Mouse (Mus musculus) MEL (cell line): ENCODE measurements around the gene Rad50. TPM values are rescaled to one million over a fixed set of nuclear protein-coding genes. Genes with fewer than 3 reads are reported as not detected.

Source experiments
- DNase-seq: peaks from one replicate; pipeline ENCODE4 v3.0.0; 2011; ENCODE audit warnings: low read depth, low spot score
- H3K27ac ChIP-seq: 2 replicates; pipeline ENCODE4 v1.5.1; 2012; ENCODE audit warnings: low read depth, mild to moderate bottlenecking, control low read depth, low read length, moderate library complexity; ENCODE audit not compliant: control insufficient read depth
- H3K27me3 ChIP-seq, 2 experiments: fragments of 150-350 bp in 1 of 2; sonication (generic) in 1 of 2; 2 replicates each; pipeline ENCODE4 v1.6.1; 2012; ENCODE audit warnings: low read length in 2 of 2, mild to moderate bottlenecking in 2 of 2, improper control_type of control experiment in 1 of 2, moderate library complexity in 1 of 2; ENCODE audit not compliant: insufficient read depth in 2 of 2, control insufficient read depth in 1 of 2
- H3K36me3 ChIP-seq, 2 experiments: 2 replicates each; pipeline ENCODE4 v1.6.1; 2012 to 2014; ENCODE audit warnings: low read length in 2 of 2, improper control_type of control experiment in 1 of 2, inconsistent platforms in 1 of 2, mild to moderate bottlenecking in 1 of 2; ENCODE audit not compliant: insufficient read depth in 2 of 2, control insufficient read depth in 1 of 2
- H3K4me1 ChIP-seq, 2 experiments: fragments of 150-350 bp in 1 of 2; sonication (generic) in 1 of 2; 2 replicates each; pipeline ENCODE4 v1.6.1; 2012; ENCODE audit warnings: low read length in 2 of 2, improper control_type of control experiment in 1 of 2, mild to moderate bottlenecking in 1 of 2; ENCODE audit not compliant: insufficient read depth in 2 of 2, control insufficient read depth in 1 of 2
- H3K4me3 ChIP-seq, 2 experiments: fragments of 150-350 bp in 1 of 2; sonication (generic) in 1 of 2; 2 replicates each; pipeline ENCODE4 v1.5.1; 2012; ENCODE audit warnings: low read depth in 2 of 2, low read length in 2 of 2, mild to moderate bottlenecking in 2 of 2, moderate library complexity in 2 of 2, control low read depth in 1 of 2, improper control_type of control experiment in 1 of 2; ENCODE audit not compliant: control insufficient read depth in 1 of 2, insufficient read depth in 1 of 2
- H3K79me2 ChIP-seq: 2 replicates; pipeline ENCODE4 v1.6.1; 2012; ENCODE audit warnings: mild to moderate bottlenecking, low read length, moderate library complexity; ENCODE audit not compliant: control insufficient read depth, poor library complexity, insufficient read depth
- H3K9ac ChIP-seq: 2 replicates; pipeline ENCODE4 v1.6.1; 2012; ENCODE audit warnings: low read depth, mild to moderate bottlenecking, control low read depth, low read length, moderate library complexity; ENCODE audit not compliant: control insufficient read depth, poor library complexity, severe bottlenecking
- H3K9me3 ChIP-seq: fragments of 150-350 bp; sonication (generic); replicated peaks from 2 replicates; pipeline ENCODE4 v1.6.1; 2012; ENCODE audit warnings: mild to moderate bottlenecking, low read length, improper control_type of control experiment, moderate library complexity; ENCODE audit not compliant: insufficient read depth
- CHD1 ChIP-seq: IDR thresholded peaks from 2 replicates; pipeline ENCODE4 v1.6.1; 2012; ENCODE audit warnings: low read depth, mild to moderate bottlenecking, inconsistent platforms, low read length, improper control_type of control experiment
- CHD2 ChIP-seq: IDR thresholded peaks from 2 replicates; pipeline ENCODE4 v1.6.1; 2011; ENCODE audit warnings: low read length, improper control_type of control experiment
- E2F4 ChIP-seq: IDR thresholded peaks from 2 replicates; pipeline ENCODE4 v1.6.1; 2011; ENCODE audit warnings: low read depth, low read length, improper control_type of control experiment, borderline replicate concordance
- EP300 ChIP-seq, 2 experiments: IDR thresholded peaks; 2 replicates each; pipeline ENCODE4 v1.6.1; 2011; ENCODE audit warnings: improper control_type of control experiment in 2 of 2, low read length in 2 of 2, low read depth in 1 of 2, mild to moderate bottlenecking in 1 of 2
- ETS1 ChIP-seq: IDR thresholded peaks from 2 replicates; pipeline ENCODE4 v1.6.1; 2012; ENCODE audit warnings: low read depth, mild to moderate bottlenecking, inconsistent platforms, low read length, improper control_type of control experiment, moderate library complexity
- GATA1 ChIP-seq: IDR thresholded peaks from 2 replicates; pipeline ENCODE4 v1.6.1; 2011; ENCODE audit warnings: low read depth, low read length, improper control_type of control experiment
- HCFC1 ChIP-seq: IDR thresholded peaks from 2 replicates; pipeline ENCODE4 v1.6.1; 2012; ENCODE audit warnings: low read depth, mild to moderate bottlenecking, inconsistent platforms, low read length, improper control_type of control experiment, moderate library complexity
- JUND ChIP-seq: IDR thresholded peaks from 2 replicates; pipeline ENCODE4 v1.6.1; 2011; ENCODE audit warnings: low read depth, mild to moderate bottlenecking, improper control_type of control experiment, low read length
- MAZ ChIP-seq: IDR thresholded peaks from 2 replicates; pipeline ENCODE4 v1.6.1; 2012; ENCODE audit warnings: low read depth, mild to moderate bottlenecking, inconsistent platforms, low read length, improper control_type of control experiment
- MXI1 ChIP-seq: IDR thresholded peaks from 2 replicates; pipeline ENCODE4 v1.6.1; 2011; ENCODE audit warnings: mild to moderate bottlenecking, low read depth, low read length, improper control_type of control experiment
- NELFE ChIP-seq: IDR thresholded peaks from 2 replicates; pipeline ENCODE4 v1.6.1; 2011; ENCODE audit warnings: low read depth, low read length, improper control_type of control experiment
- POLR2A ChIP-seq, 2 experiments: IDR thresholded peaks; 2 replicates each; pipeline ENCODE4 v1.6.1; 2011 to 2012; ENCODE audit warnings: low read length in 2 of 2, mild to moderate bottlenecking in 2 of 2, control low read depth in 1 of 2, improper control_type of control experiment in 1 of 2, low read depth in 1 of 2, moderate library complexity in 1 of 2; ENCODE audit not compliant: control insufficient read depth in 1 of 2, insufficient read depth in 1 of 2, poor library complexity in 1 of 2
- POLR2AphosphoS2 ChIP-seq: IDR thresholded peaks from 2 replicates; pipeline ENCODE4 v1.6.1; 2011; ENCODE audit warnings: low read length, improper control_type of control experiment
- RCOR1 ChIP-seq: IDR thresholded peaks from 2 replicates; pipeline ENCODE4 v1.6.1; 2012; ENCODE audit warnings: low read depth, mild to moderate bottlenecking, inconsistent platforms, low read length, improper control_type of control experiment
- SIN3A ChIP-seq: IDR thresholded peaks from 2 replicates; pipeline ENCODE4 v1.6.1; 2012; ENCODE audit warnings: low read length, improper control_type of control experiment, inconsistent platforms
- TBP ChIP-seq: IDR thresholded peaks from 2 replicates; pipeline ENCODE4 v1.8.0; 2011; ENCODE audit warnings: low read depth, low read length, improper control_type of control experiment
- TCF12 ChIP-seq: IDR thresholded peaks from 2 replicates; pipeline ENCODE4 v1.6.1; 2014; ENCODE audit warnings: low read depth, mild to moderate bottlenecking, inconsistent platforms, low read length, improper control_type of control experiment, moderate library complexity
- UBTF ChIP-seq: IDR thresholded peaks from 2 replicates; pipeline ENCODE4 v1.6.1; 2012; ENCODE audit warnings: low read depth, mild to moderate bottlenecking, inconsistent platforms, low read length, improper control_type of control experiment, moderate library complexity, borderline replicate concordance; ENCODE audit not compliant: insufficient read depth
- USF1 ChIP-seq: IDR thresholded peaks from 2 replicates; pipeline ENCODE4 v1.6.1; 2014; ENCODE audit warnings: low read depth, mild to moderate bottlenecking, inconsistent platforms, low read length, improper control_type of control experiment, moderate library complexity
- USF2 ChIP-seq, 2 experiments: IDR thresholded peaks; 2 replicates each; pipeline ENCODE4 v1.6.1; 2011 to 2012; ENCODE audit warnings: improper control_type of control experiment in 2 of 2, low read length in 2 of 2, borderline replicate concordance in 1 of 2, inconsistent platforms in 1 of 2, low read depth in 1 of 2, mild to moderate bottlenecking in 1 of 2; ENCODE audit not compliant: insufficient read depth in 1 of 2
- ZMIZ1 ChIP-seq: IDR thresholded peaks from 2 replicates; pipeline ENCODE4 v1.6.1; 2012; ENCODE audit warnings: low read depth, mild to moderate bottlenecking, inconsistent platforms, low read length, improper control_type of control experiment, moderate library complexity
- ZNF384 ChIP-seq: IDR thresholded peaks from 2 replicates; pipeline ENCODE4 v1.6.1; 2012; ENCODE audit warnings: low read depth, mild to moderate bottlenecking, inconsistent platforms, low read length, improper control_type of control experiment
- polyA plus RNA-seq, 2 experiments: library from polyadenylated mRNA; stranded (reverse) in 1 of 2; unstranded in 1 of 2; fragments of >175 nt in 1 of 2; fragments of >200 nt in 1 of 2; gene quantifications; 2 replicates each; pipeline versions ENCODE4 v1.2.1 to v1.2.4; 2012; ENCODE audit warnings: low replicate concordance in 2 of 2, low read depth in 1 of 2; ENCODE audit not compliant: insufficient read length in 2 of 2, insufficient read depth in 1 of 2, missing spikeins in 1 of 2
- total RNA-seq: library from RNA; depleted of rRNA; stranded (reverse); fragments of 300-350 nt; gene quantifications from 2 replicates; pipeline ENCODE4 v1.2.3, GENCODE M21; 2012

Gene Rad50
- total and polyA plus RNA-seq, 3 experiments: 32.6 to 447 (median 44.6) TPM

GRCm38 (mm10) chr11:53635590-53636182 is 71.4 kb downstream of the Rad50 start:
- DNase-seq: no peak
- no peaks in the 10 kb centered on the region for H3K79me2 ChIP-seq

GRCm38 (mm10) chr11:53634556-53634955 is 72.6 kb downstream of the Rad50 start, which contains the start of gene Il13:
TSS of gene Il13 (minus strand) at chr11:53634702.
- Histone ChIP-seq H3K27ac (no peak within 1 kb of the TSS), H3K4me3 (no peak within 1 kb of the TSS), H3K79me2 (no peaks in the 10 kb centered on the region), H3K4me1 (peaks cover 26 to 33% of the 10 kb centered on the region in 2 experiments), H3K9ac (no peak within 1 kb of the TSS), H3K36me3 (peaks cover 0 to 25% of the 10 kb centered on the region in 2 experiments; a peak in 2 of 4 replicates), H3K27me3 (no peaks in the 10 kb centered on the region), H3K9me3 (no peaks in the 10 kb centered on the region)
- TF ChIP-seq ETS1 (no peak), ZNF384 (peak; percentile 76), TBP (no peak), RCOR1 (peak; percentile 51)
- no peak for DNase-seq

More at GRCm38 (mm10) chr11:53635590-53636182, 71.4 kb downstream of the Rad50 start:
- no peaks in the 10 kb centered on the region for H3K9me3 ChIP-seq
- H3K36me3 ChIP-seq: peaks cover 0 to 25% of the 10 kb centered on the region in 2 experiments; a peak in 2 of 4 replicates
- H3K4me1 ChIP-seq: peaks cover 26 to 34% of the 10 kb centered on the region in 2 experiments
- peak overlapping the region; percentile 36 to 67 for H3K4me3 ChIP-seq
- peak overlapping the region; percentile 39 for H3K9ac ChIP-seq
- no peak overlapping the region for H3K27ac ChIP-seq
- H3K27me3 ChIP-seq: no peaks in the 10 kb centered on the region
- TF ChIP-seq NELFE (0 out of 2 replicates have a peak, but pooled peaks have one; percentile 24), UBTF (no peak), USF1 (no peak), EP300 (IDR thresholded peaks at IDR 0.05; ENCODE audit: low read depth in 1 of 2, low read length in 2 of 2) (0 out of 4 replicates have a peak, but pooled peaks of 1 of the 2 experiments have one; percentile 6)

- Histone ChIP-seq H3K36me3 (peaks cover 0 to 25% of the 10 kb centered on the region in 2 experiments; a peak in 2 of 4 replicates), H3K4me3 (no peak overlapping the region), H3K9me3 (no peaks in the 10 kb centered on the region), H3K9ac (no peak overlapping the region), H3K27ac (no peak overlapping the region), H3K79me2 (no peaks in the 10 kb centered on the region), H3K27me3 (no peaks in the 10 kb centered on the region), H3K4me1 (peaks cover 24 to 34% of the 10 kb centered on the region in 2 experiments)
- DNase-seq: no peak
- TF ChIP-seq E2F4 (no peak), ZMIZ1 (no peak), MXI1 (no peak), POLR2A (IDR thresholded peaks at IDR 0.05; ENCODE audit: control insufficient read depth in 1 of 2, insufficient read depth in 1 of 2, low read depth in 1 of 2, low read length in 2 of 2, poor library complexity in 1 of 2) (0 out of 4 replicates have a peak, but pooled peaks of 1 of the 2 experiments have one; percentile 17), SIN3A (peak; percentile 36; the same call in 1 of the 2 replicates), JUND (no peak), HCFC1 (no peak), GATA1 (peak; percentile 58; the same call in 1 of the 2 replicates), CHD1 (no peak), POLR2AphosphoS2 (no peak), ETS1 (peak; percentile 44; the same call in 1 of the 2 replicates), RCOR1 (peak; percentile 68; the same call in 1 of the 2 replicates), EP300 (IDR thresholded peaks at IDR 0.05; ENCODE audit: low read depth in 1 of 2, low read length in 2 of 2) (peak; percentile 38 to 66; a peak in 3 of 4 replicates), TCF12 (peak; percentile 39; the same call in 1 of the 2 replicates), USF2 (IDR thresholded peaks at IDR 0.05; ENCODE audit: borderline replicate concordance in 1 of 2, insufficient read depth in 1 of 2, low read depth in 1 of 2, low read length in 2 of 2) (no peak), CHD2 (no peak), MAZ (no peak)
Measured at GRCm38 (mm10) chr11:53633644-53634043, 73.5 kb downstream of the Rad50 start.
